Mouse (Mus musculus) lung, postnatal 0 days (tissue): Measurements from ENCODE around the gene Fam196b.

Experiments
- CTCF ChIP-seq: IDR thresholded peaks from 2 replicates; pipeline ENCODE4 v1.5.1; 2016; ENCODE audit warnings: antibody characterized with exemption, mild to moderate bottlenecking
- EP300 ChIP-seq: IDR thresholded peaks from 2 replicates; pipeline ENCODE4 v1.6.1; 2016; ENCODE audit warnings: antibody characterized with exemption, mild to moderate bottlenecking, control low read depth

DNA sequence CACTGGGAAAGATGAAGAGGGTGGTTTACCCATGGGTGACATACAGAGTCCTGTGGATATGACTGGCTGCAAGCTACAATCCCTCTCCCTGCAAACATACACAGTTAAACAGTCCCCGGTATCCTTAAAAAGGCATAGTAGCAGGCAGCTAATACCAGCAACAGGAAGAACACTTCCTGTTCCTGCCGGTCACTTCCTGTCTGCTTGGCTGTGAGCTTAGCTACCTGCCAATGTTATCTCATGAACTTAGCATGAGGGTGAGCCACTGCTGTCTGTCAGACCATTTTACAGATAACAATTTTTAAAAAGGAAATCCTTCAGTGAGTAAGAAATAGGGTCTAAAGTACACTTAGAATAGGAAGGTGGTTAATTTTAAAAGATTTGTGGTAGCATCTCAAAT, 83.9 kb downstream of the Fam196b start:
- TF ChIP-seq CTCF (no peak), EP300 (no peak)
